Mouse (Mus musculus) intestine, embryonic 14.5 days (tissue): ENCODE results near the gene Avl9. TPM values are rescaled to one million over a fixed set of nuclear protein-coding genes. Genes with fewer than 3 reads are reported as not detected.

Source experiments
- ATAC-seq: fragments of 200-750 bp; cut with Nextera tagmentation; replicated peaks from 2 replicates; pipeline ENCODE4 v1.8.0; 2017; ENCODE audit warnings: low read depth, moderate number of reproducible peaks, moderate TSS enrichment, moderate library complexity; ENCODE audit not compliant: low FRiP score, low TSS enrichment
- DNase-seq: peaks from one replicate; pipeline ENCODE4 v3.0.0-alpha.2; 2018; ENCODE audit warnings: low spot score
- H3K27ac ChIP-seq: fragments of 300-500 bp; sonication (generic); 2 replicates; pipeline ENCODE4 v1.5.1; 2014; ENCODE audit warnings: low read depth, mild to moderate bottlenecking, control low read depth
- H3K27me3 ChIP-seq: fragments of 300-500 bp; sonication (generic); replicated peaks from 2 replicates; pipeline ENCODE4 v1.6.1; 2014; ENCODE audit warnings: low read length, control low read depth; ENCODE audit not compliant: control insufficient read depth, insufficient read depth
- H3K36me3 ChIP-seq: fragments of 300-500 bp; sonication (generic); 2 replicates; pipeline ENCODE4 v1.6.1; 2014; ENCODE audit warnings: low read length, control low read depth; ENCODE audit not compliant: control insufficient read depth, insufficient read depth
- H3K4me1 ChIP-seq: fragments of 300-500 bp; sonication (generic); replicated peaks from 2 replicates; pipeline ENCODE4 v1.6.1; 2014; ENCODE audit warnings: low read length, control low read depth, mixed read lengths; ENCODE audit not compliant: control insufficient read depth, insufficient read depth
- H3K4me2 ChIP-seq: fragments of 300-500 bp; sonication (generic); 2 replicates; pipeline ENCODE4 v1.6.1; 2014; ENCODE audit warnings: low read length
- H3K4me3 ChIP-seq: fragments of 300-500 bp; sonication (generic); 2 replicates; pipeline ENCODE4 v1.5.1; 2014; ENCODE audit warnings: low read depth, low read length, control low read depth, mixed read lengths
- H3K9ac ChIP-seq: fragments of 300-500 bp; sonication (generic); 2 replicates; pipeline ENCODE4 v1.6.1; 2014; ENCODE audit warnings: mild to moderate bottlenecking, low read length
- H3K9me3 ChIP-seq: fragments of 300-500 bp; sonication (generic); 2 replicates; pipeline ENCODE4 v1.6.1; 2016; ENCODE audit warnings: low read length, control low read depth; ENCODE audit not compliant: control insufficient read depth
- WGBS: fragments of 180-500 bp; shearing (Covaris S2); extraction: QIAGEN DNeasy Blood & Tissue Kit; methylation state at CpG from one replicate; pipeline ENCODE4 v1.1.7; 2014; 5-methylcytosine and 5-hydroxymethylcytosine counted together
- polyA plus RNA-seq: library from polyadenylated mRNA; unstranded; fragments of >200 nt; fragmentation: Nextera tagmentation; extraction: Ambion mirVana; gene quantifications from 2 replicates; pipeline ENCODE4 v1.2.1, GENCODE M21; 2014

Avl9 gene
- polyA plus RNA-seq, 1 experiment from 2014 or later, result 18.2 TPM

- ATAC-seq (no peak), DNase-seq (no peak)
- H3K27me3 ChIP-seq, result no peaks in the 10 kb centered on the region
- H3K4me2 ChIP-seq, result no peak overlapping the region
- H3K4me3 ChIP-seq, result no peak overlapping the region
- 90% methylated on average over 5 of the region's 5 CpGs for WGBS
- no peak overlapping the region for H3K9ac ChIP-seq
- H3K4me1 ChIP-seq, result peaks cover 10% of the 10 kb centered on the region
- H3K9me3 ChIP-seq, result no peaks in the 10 kb centered on the region
- H3K36me3 ChIP-seq, result peaks cover 62% of the 10 kb centered on the region
- no peak overlapping the region for H3K27ac ChIP-seq
Measured at GRCm38 (mm10) chr6:56779636-56780035, 64.9 kb downstream of the Avl9 start.

- 65% methylated on average over 4 of the region's 4 CpGs for WGBS
- Histone ChIP-seq H3K27me3 (no peaks in the 10 kb centered on the region), H3K4me2 (no peak overlapping the region), H3K9ac (no peak overlapping the region), H3K36me3 (peaks cover 66% of the 10 kb centered on the region), H3K27ac (peak overlapping the region; percentile 43; the same call in 1 of the 2 replicates), H3K4me1 (peaks cover 5% of the 10 kb centered on the region; the same call in 1 of the 2 replicates), H3K9me3 (no peaks in the 10 kb centered on the region), H3K4me3 (no peak overlapping the region)
- peak; percentile 71 for ATAC-seq
- no peak for DNase-seq
Measured at GRCm38 (mm10) chr6:56783561-56784272, 69.0 kb downstream of the Avl9 start.

DNA sequence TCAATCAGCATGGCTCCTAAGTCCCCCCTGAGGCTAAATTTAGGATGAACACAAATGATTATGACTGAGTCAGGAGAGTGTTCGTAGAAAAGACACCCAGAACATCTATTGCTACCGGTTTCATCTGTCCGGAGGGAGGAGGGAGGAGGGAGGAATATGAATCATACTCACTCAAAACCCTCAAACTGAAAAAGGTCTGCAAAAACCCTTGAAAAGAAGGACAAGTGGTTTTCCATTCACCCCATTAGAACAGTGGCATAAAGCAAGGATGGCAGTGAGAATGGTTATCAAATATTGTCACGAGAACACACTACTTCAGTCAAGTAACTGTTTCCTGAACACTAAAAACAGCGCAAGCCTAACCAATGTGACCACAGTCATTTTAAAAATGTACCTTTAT is 70.4 kb downstream of the Avl9 start:
- peaks cover 58% of the 10 kb centered on the region for H3K36me3 ChIP-seq
- no peak overlapping the region for H3K4me3 ChIP-seq
- H3K27ac ChIP-seq, result no peak overlapping the region
- H3K9ac ChIP-seq, result no peak overlapping the region
- peaks cover 5% of the 10 kb centered on the region; the same call in 1 of the 2 replicates for H3K4me1 ChIP-seq
- H3K9me3 ChIP-seq, result no peaks in the 10 kb centered on the region
- H3K27me3 ChIP-seq, result no peaks in the 10 kb centered on the region
- no peak overlapping the region for H3K4me2 ChIP-seq
- ATAC-seq (no peak), DNase-seq (no peak)
- WGBS, result 85% methylated on average over 5 of the region's 5 CpGs

DNA sequence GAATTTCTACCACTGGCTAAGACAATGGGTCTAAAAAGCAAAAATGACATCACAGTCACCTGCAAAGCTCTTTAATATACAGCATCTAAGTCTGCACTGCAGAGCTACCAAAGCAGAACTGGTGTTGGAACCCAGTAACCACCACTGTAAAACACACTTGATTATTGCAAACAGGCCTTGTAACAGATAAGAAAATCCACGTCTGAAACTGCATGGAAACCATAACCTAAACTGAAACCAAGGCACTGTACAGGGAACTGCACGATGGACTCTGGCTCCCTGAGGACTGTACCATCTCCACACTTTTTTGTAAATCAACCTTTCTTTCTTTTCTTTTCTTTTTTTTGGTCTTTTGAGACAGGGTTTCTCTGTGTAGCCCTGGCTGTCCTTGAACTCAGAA is 73.0 kb downstream of the Avl9 start:
- H3K4me3 ChIP-seq, result no peak overlapping the region
- H3K27ac ChIP-seq, result no peak overlapping the region
- H3K27me3 ChIP-seq, result no peaks in the 10 kb centered on the region
- peaks cover 46% of the 10 kb centered on the region for H3K36me3 ChIP-seq
- no peaks in the 10 kb centered on the region for H3K4me1 ChIP-seq
- H3K4me2 ChIP-seq, result no peak overlapping the region
- 85% methylated on average over 2 of the region's 2 CpGs for WGBS
- H3K9ac ChIP-seq, result no peak overlapping the region
- 0 out of 2 replicates have a peak, but pooled peaks cover 2% of the 10 kb centered on the region for H3K9me3 ChIP-seq
- DNase-seq (no peak), ATAC-seq (no peak)

DNA sequence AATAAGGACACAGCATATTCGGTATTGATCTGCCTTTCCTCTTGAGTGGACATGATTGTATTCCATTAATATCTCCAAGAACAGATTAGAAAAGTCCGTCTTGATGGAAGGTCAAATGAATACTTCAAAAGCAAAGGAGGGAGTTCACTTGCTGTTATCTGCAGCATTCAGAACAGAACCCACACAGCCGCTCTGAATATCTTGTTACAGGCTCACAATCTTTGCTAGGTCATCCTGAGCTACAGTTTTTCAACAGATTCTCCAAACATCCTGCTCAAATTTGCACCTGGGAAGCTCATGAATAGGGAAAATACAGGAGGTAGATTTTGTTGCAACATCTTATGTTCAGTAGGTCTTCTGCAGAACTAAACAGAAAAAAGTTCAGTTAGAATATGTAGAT is 74.6 kb downstream of the Avl9 start:
- H3K27ac ChIP-seq, result no peak overlapping the region
- no peak overlapping the region for H3K4me3 ChIP-seq
- DNase-seq (no peak), ATAC-seq (no peak)
- 0 out of 2 replicates have a peak, but pooled peaks cover 2% of the 10 kb centered on the region for H3K9me3 ChIP-seq
- peaks cover 32% of the 10 kb centered on the region for H3K36me3 ChIP-seq
- no peaks in the 10 kb centered on the region for H3K27me3 ChIP-seq
- no peak overlapping the region for H3K9ac ChIP-seq
- no peak overlapping the region for H3K4me2 ChIP-seq
- no peaks in the 10 kb centered on the region for H3K4me1 ChIP-seq
- 69% methylated on average over 3 of the region's 3 CpGs for WGBS

DNA sequence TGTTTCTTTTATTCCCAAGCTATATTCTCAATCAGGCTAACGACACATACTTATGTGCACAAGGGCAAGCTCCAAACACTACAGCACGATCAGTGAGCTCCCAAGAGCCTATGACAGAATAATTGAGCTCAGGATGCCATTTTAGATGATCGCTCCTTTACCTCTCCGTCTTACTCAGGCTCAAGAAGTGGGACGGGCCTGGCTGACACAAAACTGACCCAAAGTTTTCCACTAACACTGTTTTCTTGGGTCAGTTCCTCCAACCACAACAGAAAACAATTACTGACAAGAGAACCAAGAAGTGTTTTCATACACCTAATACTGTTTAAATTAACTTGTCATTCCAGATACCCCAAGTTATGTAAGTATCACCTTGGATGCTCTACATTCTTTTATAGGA is 80.1 kb downstream of the Avl9 start:
- no peak overlapping the region for H3K27ac ChIP-seq
- H3K27me3 ChIP-seq, result no peaks in the 10 kb centered on the region
- H3K9ac ChIP-seq, result no peak overlapping the region
- no peaks in the 10 kb centered on the region for H3K36me3 ChIP-seq
- peak overlapping the region; percentile 74 for H3K4me2 ChIP-seq
- 88% methylated on average over 5 of the region's 5 CpGs for WGBS
- ATAC-seq, result no peak
- H3K4me1 ChIP-seq, result peaks cover 9% of the 10 kb centered on the region
- no peak for DNase-seq
- no peak overlapping the region for H3K4me3 ChIP-seq
- H3K9me3 ChIP-seq, result 0 out of 2 replicates have a peak, but pooled peaks cover 2% of the 10 kb centered on the region

- DNase-seq (no peak), ATAC-seq (no peak)
- Histone ChIP-seq H3K27ac (peak overlapping the region; percentile 99; the same call in 1 of the 2 replicates), H3K36me3 (no peaks in the 10 kb centered on the region), H3K4me2 (peak overlapping the region; percentile 74), H3K27me3 (no peaks in the 10 kb centered on the region), H3K9ac (peak overlapping the region; percentile 96), H3K9me3 (no peaks in the 10 kb centered on the region), H3K4me3 (peak overlapping the region; percentile 85), H3K4me1 (peaks cover 9% of the 10 kb centered on the region)
- 2% methylated on average over 8 of the region's 8 CpGs for WGBS
Measured at GRCm38 (mm10) chr6:56796232-56796631, 81.5 kb downstream of the Avl9 start.

DNA sequence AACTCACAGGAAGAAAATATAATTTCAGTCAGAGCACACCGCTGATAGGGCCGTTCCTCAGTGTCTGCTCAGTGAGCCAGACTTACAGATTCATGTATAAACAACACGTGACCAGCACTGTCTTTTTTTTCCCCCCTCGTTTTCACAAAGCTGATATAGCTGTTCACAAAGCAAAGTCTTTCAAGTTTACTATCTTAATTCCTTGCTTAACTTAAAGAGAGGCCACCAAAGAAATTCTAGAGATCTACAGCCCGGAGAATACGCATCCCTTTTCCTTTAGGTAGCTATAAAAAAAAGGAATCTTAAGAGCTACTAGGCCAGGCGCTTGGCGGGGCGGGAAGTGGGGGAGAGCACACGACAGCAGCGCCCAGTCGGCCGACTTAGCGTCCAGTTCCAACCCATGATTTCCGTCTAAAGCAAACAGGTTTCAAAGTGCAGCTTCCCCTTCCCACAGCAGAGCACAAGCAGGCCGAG is 82.0 kb downstream of the Avl9 start:
- peak overlapping the region; percentile 96 for H3K9ac ChIP-seq
- no peaks in the 10 kb centered on the region for H3K36me3 ChIP-seq
- H3K27me3 ChIP-seq, result no peaks in the 10 kb centered on the region
- H3K4me2 ChIP-seq, result peak overlapping the region; percentile 74
- peaks cover 9% of the 10 kb centered on the region for H3K4me1 ChIP-seq
- peak overlapping the region; percentile 99 for H3K27ac ChIP-seq
- DNase-seq (no peak), ATAC-seq (peak; percentile 17; the same call in 1 of the 2 replicates)
- WGBS, result under 1% methylated on average over 16 of the region's 16 CpGs
- no peaks in the 10 kb centered on the region for H3K9me3 ChIP-seq
- H3K4me3 ChIP-seq, result peak overlapping the region; percentile 85
